Mouse (Mus musculus) brain, embryonic 18.5 days (tissue): ENCODE results near the gene Mthfd1.

Source experiments
- DNase-seq: peaks from one replicate; pipeline ENCODE4 v3.0.0-alpha.2; 2012; ENCODE audit warnings: low read depth, low spot score

Mthfd1 gene

DNA sequence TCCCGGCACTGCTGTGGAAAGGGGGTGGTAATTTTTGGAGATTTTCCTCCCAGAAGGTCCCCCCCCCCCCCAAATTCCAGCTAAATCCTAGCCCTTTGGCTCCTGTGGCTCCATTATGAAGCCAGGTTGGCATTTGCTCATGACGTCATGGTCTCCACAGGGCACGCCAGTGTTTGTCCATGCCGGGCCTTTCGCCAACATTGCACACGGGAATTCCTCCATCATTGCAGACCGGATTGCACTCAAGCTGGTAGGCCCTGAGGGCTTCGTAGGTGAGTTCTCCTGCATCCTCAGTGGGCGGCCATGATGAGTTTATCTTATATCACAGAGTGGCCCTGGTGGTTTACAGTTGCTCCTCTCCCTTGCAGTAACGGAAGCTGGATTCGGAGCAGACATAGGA lies 48.4 kb downstream of the Mthfd1 start:
- DNase-seq: no peak

DNA sequence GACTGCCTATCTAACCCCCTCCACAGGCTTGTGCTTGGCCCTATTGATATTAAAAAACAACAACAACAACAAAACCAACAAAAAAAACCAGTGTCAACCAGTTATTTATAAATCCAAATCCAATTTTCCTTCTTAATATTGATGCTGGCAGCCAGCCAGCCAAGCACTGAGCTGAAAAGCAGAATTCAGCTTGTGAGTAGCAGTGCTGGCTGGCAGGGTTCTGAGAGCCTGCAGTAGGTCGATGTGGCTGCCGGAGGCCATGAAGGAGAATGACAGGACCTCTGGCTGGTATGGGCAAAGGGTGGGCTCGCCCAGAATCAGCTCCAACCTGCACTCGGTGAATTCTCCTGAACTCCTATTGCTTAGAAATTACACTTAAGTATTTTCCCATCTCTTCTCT lies 49.1 kb downstream of the Mthfd1 start:
- no peak for DNase-seq

DNA sequence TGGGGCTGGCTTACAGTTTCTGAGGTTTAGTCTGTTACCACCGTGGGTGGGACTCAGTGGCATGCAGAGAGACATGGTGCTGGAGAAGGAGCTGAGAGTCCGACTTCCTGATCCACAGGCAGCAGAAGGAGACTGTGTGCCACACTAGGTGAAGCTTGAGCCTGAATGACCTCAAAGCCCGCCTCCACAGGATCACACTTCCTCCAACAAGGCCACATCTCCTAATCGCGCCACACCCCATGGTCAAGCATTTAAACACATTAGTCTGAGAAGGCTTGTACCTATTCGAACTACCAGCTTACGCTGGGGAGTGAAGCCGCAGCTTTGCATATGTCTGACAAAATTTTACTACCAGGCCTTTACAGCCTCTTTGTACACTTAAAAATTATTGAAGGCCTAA lies 50.0 kb downstream of the Mthfd1 start:
- DNase-seq: no peak

DNA sequence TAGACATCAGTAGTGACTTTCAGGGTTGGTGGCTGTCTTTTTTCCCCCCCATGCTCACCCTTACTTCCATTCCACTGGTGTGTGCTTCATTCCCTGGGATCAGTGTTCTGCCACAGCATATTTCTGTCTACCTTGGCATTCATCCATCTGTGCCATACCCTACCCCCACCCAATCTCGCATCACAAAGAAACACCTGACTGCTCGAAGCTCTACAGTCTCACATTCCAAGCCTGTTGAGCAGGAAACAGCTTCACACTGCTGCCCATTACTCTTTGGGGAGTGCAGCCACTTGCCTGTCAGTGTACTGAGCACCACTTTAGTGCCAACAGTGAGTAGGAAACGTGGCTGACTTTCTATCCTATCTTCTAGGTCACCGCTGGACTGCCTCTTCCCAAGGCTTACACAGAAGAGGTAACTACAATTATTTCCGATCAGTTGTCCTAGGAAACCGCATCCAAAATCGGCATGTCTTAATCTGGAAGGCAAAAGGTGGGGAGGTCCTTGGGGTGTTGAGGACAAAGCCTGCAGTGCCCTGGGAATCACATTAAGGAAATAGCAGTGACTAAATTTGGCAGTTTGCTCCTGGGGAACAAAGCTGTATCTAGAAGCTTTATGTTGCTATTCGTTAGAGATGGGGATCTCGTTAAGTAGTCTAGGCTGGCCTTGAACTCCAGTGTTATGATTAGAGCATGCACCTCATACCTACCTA lies 51.9 kb downstream of the Mthfd1 start:
- no peak for DNase-seq

DNA sequence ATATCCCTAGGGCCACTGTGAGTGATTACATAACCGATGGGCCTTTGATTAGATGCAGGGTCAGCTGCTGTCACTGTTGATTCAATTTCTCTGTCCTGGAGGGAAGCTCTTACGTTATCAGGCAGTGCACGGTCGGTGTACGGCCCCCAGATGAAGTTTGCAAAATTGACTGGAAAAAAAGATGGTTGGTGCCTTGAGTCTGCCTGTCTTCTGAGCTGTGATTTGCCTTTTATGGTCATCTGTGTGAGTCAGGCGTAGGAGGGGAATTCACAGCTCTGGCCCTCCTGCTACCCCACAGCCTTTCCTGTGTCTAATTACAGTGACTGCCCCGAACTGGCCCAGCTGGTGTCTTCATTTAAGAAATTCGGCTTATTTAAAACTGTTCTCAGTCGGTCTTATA lies 52.9 kb downstream of the Mthfd1 start:
- DNase-seq: no peak

DNA sequence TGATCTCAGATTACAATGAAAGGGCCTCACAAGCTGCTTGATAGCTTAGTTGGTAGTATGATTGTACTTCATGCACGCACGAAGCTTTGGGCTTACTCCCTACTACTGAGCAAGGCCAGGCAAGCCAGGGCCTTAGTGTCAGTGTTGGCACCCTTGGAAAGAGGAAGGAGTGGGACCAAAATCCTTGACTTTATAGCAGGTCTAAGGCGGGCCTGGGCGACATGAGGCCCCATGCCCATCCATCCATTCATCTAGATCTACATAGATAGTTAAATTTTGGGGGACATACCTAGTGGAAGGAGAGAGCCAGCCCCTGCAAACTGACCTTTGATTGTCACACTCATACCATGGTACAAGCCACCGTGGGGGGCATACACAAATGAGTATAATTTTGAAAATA lies 53.3 kb downstream of the Mthfd1 start:
- DNase-seq: no peak

DNA sequence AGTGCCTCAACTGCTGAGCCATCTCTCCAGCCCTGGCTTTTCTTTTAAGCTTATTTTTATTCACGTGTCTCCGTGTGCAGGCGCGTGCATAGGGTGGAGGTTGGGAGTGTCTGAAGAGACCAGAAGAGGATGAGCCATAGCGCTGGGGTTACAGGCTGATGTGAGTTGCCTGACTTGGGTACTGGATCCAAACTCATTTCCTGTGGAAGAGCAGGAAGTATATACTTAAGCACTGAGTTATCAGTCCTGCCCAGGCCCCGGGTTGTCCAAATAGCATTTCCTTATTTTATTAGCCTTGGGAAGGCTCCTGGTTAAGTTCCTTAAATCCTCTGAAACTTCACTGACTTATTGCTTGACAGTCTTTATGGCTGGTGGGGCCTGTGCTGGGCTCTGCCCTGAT lies 54.9 kb downstream of the Mthfd1 start:
- no peak for DNase-seq

DNA sequence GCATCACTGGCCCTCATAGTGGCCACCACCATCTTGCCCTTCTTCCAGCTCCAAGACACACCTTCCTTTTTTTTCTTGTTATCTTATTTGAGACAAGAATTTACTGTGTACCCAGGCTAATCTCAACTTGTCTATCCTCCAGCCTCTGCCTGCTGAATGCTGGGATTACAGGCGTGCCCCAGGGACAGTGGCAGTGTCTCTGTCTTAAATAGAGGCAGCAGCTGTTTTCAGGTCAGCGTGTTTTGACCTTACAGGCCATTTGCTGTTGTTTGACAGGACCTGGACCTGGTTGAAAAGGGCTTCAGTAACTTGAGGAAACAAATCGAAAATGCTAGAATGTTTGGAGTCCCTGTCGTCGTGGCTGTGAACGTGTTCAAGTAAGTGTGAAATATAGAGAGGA lies 55.5 kb downstream of the Mthfd1 start:
- no peak for DNase-seq

DNA sequence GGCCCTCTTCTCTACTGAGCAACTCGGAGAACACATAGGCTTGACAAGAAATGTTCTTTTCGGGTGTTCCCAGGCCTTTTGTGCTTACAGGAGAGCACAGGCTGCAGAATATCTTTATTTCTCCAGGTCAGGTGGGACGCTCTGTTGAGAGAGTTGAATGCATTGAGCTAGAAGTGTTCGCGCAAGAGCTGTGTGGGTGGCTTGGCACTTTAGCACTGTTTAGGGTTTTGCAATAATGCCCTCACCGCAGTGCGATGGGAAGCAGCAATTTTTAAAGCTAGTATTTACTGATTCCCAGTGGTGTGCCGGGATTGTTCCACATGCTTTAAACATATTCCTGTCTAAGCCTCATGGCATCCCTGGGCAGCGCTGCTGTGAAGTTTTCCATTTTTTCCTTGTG lies 56.1 kb downstream of the Mthfd1 start:
- DNase-seq: no peak

DNA sequence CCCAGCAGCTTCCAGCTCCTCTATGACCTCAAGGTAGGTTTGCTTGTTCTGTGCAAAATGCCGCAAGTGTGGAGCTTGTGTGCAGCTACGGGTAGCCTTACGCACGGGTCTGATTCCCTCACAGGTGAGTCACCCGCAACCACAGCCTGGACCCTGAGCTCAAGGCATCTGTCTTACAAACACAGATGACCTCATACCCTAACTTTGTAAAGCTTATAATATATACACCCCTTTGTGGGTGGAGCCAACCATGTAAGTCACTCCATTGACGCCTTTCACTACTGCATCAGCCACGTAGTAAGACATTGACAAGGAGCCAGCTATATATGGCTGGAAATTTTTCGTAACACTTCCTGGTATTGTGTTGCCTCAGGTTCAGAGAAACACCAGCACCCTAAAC lies 56.9 kb downstream of the Mthfd1 start:
- DNase-seq: no peak

DNA sequence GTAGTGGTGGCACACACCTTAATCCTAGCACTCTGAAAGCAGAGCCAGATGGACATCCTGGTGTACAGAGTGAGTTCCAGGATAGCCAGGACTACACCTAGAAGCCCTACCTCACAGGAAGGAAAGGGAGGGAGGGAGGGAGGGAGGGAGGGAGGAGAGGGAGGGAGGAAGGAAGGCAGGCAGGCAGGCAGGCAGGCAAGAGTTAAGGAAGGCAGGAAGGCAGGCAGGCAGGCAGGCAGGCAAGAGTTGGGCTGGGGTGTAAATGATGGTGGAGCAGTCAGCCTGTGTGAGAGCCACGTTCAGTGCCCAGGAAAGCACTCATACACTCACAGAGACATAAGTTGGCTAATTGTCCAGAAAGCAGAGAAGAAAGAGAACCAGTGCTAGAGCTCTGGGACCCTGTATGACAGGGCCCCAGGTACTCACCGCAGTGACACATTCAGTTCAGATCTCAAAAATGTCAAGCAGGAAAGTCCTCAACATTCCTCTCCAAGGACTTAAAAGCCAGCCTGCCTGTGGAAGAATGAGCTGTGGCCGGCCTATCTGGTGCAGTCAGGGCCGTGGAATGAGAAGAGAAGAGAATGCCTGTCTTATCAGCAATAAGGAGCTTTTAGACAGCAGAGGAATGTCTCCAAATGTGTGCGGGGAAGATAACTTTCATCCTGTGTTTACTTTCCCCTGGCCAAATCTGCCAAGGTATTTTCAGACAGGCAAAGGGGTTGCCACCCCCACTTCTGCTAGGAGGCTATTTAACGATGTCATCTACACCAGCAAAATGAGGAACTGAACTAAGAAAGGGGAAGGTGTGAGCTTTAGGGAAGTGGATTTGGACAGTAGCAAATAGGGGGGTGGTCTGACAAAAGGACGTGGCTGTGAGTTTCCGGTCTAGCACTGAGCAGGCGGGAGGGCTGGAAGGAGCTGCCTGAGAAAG lies 63.4 kb downstream of the Mthfd1 start:
- DNase-seq: no peak

DNA sequence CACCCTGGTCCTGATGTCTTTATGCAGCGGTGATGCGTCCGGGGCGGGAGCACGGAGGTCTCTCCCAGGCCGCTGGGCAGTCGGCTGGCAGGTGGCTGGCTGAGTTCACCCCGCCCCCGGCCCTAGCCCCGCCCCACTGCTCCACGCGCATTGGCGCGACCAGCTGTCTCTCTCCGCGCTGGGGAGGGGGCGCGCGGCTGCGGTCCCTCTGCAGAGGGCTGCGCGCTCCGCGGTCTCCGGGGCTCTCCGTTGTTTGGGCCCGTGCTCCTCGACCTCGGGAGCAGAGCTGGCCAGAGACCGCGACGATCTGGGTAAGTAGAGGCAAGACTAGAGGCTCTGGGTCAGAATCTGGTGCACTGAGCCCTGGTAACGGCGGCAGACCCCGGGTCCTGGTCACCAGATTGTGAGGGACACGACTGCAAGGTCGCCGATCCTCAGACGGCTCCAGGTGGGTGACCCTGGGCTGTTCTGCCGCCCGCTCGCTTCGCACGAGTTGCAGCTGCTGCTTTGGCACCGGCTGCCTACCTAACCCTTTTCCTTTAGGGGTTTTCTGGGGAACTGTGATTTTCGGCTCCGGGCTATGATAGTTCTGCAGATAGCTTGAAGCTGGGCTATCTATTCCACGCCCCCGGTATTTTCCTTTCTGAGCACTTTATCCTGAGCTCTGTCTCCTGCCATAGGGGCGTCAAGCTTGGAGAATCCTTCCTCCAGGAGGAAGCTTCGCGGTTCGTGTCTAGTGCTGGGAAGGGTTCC lies 69.8 kb downstream of the Mthfd1 start, which contains the start of gene Akap5:
Akap5 (plus strand) TSS at position 213 of the 753 bp plus-strand sequence.
- DNase-seq: no peak

DNA sequence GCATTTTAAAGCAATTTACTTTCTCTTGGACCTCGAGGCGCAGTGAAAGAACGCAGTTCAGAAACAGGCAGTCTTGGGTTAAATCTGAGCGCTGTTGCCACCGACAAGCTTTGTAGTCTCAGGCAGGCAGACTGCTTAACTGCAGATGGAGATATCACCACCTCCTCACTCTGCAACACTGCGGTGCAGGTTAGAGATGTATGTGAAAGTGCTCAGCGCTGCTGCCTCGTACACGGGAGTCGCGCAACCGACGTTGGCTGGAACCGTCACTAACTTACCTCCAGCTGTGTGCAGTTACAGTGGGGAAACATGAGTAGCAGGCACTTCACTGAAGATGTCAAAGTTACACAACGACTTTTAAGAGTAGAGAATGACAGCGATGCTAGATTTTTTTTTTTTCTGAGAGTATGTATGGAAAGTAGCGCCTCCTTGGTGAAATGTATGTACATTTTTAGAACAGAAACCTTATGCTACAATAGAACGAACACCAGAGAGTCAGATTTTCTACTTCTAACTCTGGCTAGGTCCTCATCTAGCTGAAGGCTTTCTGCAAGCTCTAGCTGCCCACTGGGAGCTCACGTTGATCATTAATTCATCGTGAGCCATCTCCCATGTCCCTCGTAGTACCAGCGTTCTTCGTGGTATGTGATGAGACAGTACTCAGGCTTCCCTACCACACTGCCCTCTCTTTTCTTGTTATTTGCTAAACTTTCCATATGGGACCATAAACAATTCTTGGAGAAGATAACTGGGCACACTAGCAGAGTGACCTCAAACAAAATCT lies 71.5 kb downstream of the Mthfd1 start:
- no peak for DNase-seq

DNA sequence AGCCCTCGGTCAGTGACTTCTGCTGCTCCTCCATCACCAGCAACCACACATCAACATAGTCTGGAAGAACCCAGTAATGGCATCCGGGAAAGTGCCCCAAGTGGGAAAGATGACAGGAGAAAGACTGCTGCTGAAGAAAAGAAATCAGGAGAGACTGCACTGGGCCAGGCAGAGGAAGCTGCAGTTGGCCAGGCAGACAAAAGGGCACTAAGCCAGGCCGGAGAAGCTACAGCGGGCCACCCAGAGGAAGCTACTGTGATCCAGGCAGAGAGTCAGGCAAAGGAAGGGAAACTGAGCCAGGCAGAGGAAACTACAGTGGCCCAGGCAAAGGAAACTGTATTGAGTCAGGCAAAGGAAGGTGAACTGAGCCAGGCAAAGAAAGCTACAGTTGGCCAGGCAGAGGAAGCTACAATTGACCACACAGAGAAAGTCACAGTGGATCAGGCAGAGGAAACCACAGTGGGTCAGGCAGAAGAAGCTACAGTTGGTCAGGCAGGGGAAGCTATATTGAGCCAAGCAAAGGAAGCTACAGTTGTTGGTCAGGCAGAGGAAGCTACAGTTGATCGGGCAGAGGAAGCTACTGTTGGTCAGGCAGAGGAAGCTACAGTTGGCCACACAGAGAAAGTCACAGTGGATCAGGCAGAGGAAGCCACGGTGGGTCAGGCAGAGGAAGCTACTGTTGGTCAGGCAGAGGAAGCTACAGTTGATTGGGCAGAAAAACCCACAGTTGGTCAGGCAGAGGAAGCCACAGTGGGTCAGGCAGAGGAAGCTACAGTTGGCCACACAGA lies 73.7 kb downstream of the Mthfd1 start:
- no peak for DNase-seq

DNA sequence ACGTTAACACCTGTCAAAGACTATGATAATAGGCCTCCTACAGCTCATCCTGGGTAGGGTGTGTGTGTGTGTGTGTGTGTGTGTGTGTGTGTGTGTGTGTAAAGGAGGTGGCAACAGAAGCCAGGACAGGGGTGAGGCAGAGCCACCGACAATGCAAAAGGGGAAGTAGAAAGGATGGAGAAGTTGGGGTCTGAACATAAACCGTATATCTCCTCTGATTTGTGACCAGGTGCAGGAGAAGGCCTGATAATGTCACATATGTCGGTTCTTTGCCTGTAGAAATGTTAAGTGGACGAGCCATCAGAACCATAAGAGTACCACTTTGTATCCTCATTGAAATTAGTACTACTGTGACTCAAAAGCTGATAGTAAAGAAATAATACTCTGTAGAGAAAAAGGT lies 78.6 kb downstream of the Mthfd1 start:
- DNase-seq: no peak

DNA sequence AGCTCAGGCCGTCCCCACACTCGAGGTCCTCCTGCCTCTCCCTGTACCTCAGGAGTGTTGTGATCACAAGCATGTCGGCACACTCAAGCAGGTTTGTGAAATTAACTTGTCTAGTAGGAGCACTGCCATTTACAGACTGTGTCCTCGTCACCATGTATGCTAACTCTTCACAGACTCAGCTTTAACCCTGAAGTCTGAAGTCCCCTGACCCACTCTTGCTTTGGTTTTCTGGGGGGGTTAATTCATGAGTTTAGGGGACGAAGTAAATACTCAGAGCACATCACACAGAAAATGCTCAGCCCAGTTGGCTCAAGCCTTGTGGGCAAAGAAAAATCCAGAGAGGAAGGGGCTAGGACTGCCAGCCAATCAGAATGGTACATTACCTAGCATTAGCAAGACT lies 80.5 kb downstream of the Mthfd1 start:
- no peak for DNase-seq

DNA sequence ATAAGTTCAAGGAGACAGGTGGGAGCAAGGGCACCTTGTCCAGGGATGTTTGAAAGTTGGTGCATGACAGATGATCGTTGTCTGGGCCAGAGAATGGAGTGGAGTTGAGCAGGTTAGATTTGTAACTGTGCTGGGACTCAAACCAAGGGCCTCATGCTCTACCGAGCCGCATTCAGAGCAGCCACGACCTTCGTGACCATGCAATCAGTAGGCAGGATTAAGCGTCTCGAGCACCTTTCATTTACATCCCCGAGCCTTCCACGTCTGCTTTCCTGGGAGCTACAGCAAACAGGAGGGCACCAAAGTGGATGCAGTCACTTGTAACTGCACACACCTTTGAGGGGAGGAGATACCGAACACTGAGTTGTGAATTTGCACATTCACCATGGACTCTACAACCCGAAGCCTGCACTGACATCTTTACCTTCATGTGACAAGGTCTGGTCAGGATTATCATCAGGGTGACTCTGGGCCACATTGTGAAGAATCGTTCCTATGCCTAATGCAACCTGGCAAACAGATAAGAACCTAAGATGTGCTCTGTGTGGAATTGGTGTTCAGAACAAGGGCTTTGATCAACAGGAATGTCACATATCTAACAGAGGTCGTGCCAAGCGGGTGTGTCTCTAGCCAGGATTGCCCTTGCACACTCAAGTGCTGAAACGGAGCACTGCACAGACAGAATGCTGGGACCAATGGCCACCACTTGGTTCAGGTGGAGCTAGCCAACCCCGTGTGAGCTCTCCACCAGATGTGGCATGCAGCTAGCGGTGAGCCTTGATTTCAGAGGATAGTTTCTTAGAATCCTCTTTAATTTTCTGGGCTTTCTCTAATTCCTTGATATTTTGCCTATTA lies 81.2 kb downstream of the Mthfd1 start:
- DNase-seq: no peak

DNA sequence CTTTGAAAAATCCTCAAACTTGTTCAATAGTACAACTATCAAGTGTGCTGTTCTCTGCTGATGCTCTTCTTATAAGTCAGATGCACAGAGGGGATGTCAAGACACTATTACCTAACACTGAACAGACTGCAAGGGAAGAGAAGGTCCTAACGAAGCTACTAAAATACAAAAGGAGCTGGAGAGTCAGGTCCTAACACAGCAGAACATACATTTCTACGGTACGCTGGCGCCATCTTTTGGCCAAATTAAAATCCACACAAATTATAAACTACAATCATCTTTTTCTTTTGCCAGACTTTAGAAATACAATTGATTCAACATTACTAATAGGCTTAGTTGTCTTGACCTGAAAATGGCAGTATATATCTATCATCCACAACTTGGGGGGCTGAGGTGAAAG lies 86.0 kb downstream of the Mthfd1 start:
- no peak for DNase-seq

DNA sequence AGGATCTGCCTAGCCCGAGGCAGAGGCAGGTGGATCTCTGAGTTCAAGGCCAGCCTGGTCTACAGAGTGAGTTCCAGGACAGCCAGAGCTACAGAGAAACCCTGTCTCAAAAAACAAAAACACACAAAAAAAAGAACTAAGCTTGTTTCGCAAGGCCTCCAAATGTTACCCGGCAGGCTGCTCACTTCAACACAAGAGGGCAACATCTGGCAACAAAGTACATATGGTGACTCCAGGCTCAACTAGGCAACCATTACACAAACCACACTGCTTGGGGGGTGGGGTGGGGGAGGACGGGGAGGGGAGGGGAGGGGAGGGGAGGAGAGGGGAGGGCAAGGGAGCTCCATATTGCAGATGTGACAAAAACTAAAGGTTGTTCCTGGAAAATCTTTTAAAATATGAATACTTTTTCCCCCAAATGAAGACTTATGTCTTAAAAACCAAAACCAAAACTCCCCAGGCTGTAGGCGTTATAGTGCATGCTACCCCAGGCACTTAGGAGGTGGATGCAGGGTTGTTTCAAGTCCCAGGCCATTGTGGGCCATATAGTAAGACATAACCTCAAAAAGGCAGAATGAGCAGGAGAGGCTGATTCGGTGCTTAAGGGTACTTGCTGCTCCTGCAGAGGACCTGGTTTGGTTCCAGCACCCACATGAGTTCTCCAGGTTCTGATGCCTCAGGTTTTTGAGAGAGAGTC lies 90.8 kb downstream of the Mthfd1 start:
- no peak for DNase-seq
